Mouse (Mus musculus): ENCODE results near the gene Olfr3.

Gene Olfr3

GRCm38 (mm10) chr2:36816932-36817331 lies at the start of gene Olfr3:
Gene Olfr3, minus strand, starts transcription at chr2:36817032.
- no peak for DNase-seq

- no peak for DNase-seq
These were observed 45.7 kb upstream of the Olfr3 start, which contains the start of gene Olfr351 for GRCm38 (mm10) chr2:36862560-36862959. Gene Olfr351, minus strand, starts transcription at chr2:36862660.

GRCm38 (mm10) chr2:36846010-36846409 lies 29.2 kb upstream of the Olfr3 start, which contains the start of gene Olfr350:
Gene Olfr350, plus strand, starts transcription at chr2:36846310.
- no peak for DNase-seq

- no peak for DNase-seq
These were observed 26.6 kb downstream of the Olfr3 start, which contains the start of gene Olfr50 for GRCm38 (mm10) chr2:36790238-36790637. Gene Olfr50, plus strand, starts transcription at chr2:36790538.

- no peak for DNase-seq
These were observed 32.9 kb downstream of the Olfr3 start, which contains the start of gene Olfr348 for GRCm38 (mm10) chr2:36783976-36784375. Gene Olfr348, plus strand, starts transcription at chr2:36784276.

Measured in thymus, postnatal 14 days (tissue).